Mouse (Mus musculus) kidney, embryonic 14.5 days (tissue): ENCODE data around the gene Lypd4. TPM values are rescaled to one million over a fixed set of nuclear protein-coding genes. Genes with fewer than 3 reads are reported as not detected.

ENCODE experiments used
- polyA plus RNA-seq: library from polyadenylated mRNA; unstranded; fragments of >200 nt; fragmentation: Nextera tagmentation; extraction: Ambion mirVana; gene quantifications from 2 replicates; pipeline ENCODE4 v1.2.1, GENCODE M21; 2014

The Lypd4 gene
- polyA plus RNA-seq, 1 experiment from 2014 or later = not detected

Other genes starting within 250 kb of the Lypd4 start
- gene Lypd3, start 233.4 kb downstream of the Lypd4 start, polyA plus RNA-seq = 0.27 and 0.76 TPM in 2 replicates
- gene Tex101, start 193.3 kb downstream of the Lypd4 start, polyA plus RNA-seq = not detected in 2 replicates
- gene BC049730, start 160.7 kb downstream of the Lypd4 start, polyA plus RNA-seq = not detected in 2 replicates
- not detected in 2 replicates for gene Gm4763, start 143.0 kb downstream of the Lypd4 start, polyA plus RNA-seq
- gene Cd177, start 109.6 kb downstream of the Lypd4 start, polyA plus RNA-seq = 0.24 and 0.36 TPM in 2 replicates
- 0.39 and 0.41 TPM in 2 replicates for gene Ceacam10, start 92.7 kb downstream of the Lypd4 start, polyA plus RNA-seq
- 18.8 and 22.4 TPM in 2 replicates for gene Gm9844, start 7.7 kb downstream of the Lypd4 start, polyA plus RNA-seq
- gene Dmrtc2, start 116 bp upstream of the Lypd4 start, polyA plus RNA-seq = not detected in 2 replicates
- gene Rps19, start 14.4 kb upstream of the Lypd4 start, polyA plus RNA-seq = 2,731 and 3,572 TPM in 2 replicates
- gene Cd79a, start 27.4 kb upstream of the Lypd4 start, polyA plus RNA-seq = 1.5 and 1.6 TPM in 2 replicates
- 67.5 and 91.2 TPM in 2 replicates for gene Arhgef1, start 33.0 kb upstream of the Lypd4 start, polyA plus RNA-seq
- not detected in 2 replicates for gene Gm4881, start 74.6 kb upstream of the Lypd4 start, polyA plus RNA-seq
- gene Rabac1, start 102.8 kb upstream of the Lypd4 start, polyA plus RNA-seq = 129 and 144 TPM in 2 replicates
- 0.27 and 0.68 TPM in 2 replicates for gene Atp1a3, start 136.0 kb upstream of the Lypd4 start, polyA plus RNA-seq
- 13.2 and 14.2 TPM in 2 replicates for gene Grik5, start 202.4 kb upstream of the Lypd4 start, polyA plus RNA-seq
- 21.9 and 33.4 TPM in 2 replicates for gene Zfp574, start 202.6 kb upstream of the Lypd4 start, polyA plus RNA-seq